Comparison of ENCODE assay signal across 8 mouse cellular contexts in the genomic region with DNA sequence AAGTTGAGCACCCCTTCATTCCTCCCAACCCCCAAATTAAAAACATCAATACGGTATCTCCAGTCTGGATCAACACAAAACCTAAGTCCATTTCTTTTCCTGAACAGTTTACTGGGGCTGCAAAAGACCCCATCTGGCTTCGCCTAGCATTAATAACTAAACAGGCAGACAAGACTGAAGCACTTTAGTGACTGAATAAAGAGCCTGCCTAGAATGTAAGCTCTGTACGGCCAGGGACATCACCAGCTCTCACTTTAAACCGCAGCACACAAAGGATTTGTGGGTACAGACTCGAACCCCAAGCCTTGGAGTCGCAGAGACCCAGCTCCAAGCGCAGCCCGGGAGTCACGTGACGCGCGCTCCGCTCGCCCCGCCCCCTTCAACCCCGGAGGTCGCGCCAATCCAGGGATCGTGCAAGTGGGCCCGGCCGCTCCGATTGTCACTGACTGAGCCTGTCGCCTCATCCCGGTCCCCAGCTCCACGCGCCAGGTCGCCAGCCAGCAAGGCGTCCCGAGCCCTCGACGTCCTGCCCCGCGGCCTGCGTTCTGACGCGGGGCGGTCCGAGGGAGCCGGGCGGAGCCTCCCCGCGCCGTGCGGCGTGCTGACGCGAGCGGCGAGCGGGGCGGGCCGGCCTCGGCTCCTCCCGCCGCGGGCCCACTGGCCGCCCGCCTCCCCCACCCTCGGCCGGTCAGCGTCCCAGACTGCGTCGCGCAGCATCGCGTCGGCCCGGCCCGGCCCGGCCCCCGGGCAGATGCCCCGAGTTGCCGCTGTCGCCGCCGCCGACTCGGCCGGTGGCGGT. TPM values are rescaled to one million over a fixed set of nuclear protein-coding genes. Genes with fewer than 3 reads are reported as not detected.
DNase-seq lines count a peak whose midpoint lies in the region; ATAC-seq lines count a peak whose summit lies in the region.

A gene (plus strand): TSS at position 646 of the 799 bp plus-strand sequence.

- H3K36me3 ChIP-seq in hindbrain, embryonic 14.5 days (replicated peaks; ENCODE audit: control insufficient read depth, insufficient read depth), result no peaks in the 10 kb centered on the region

- H3K9ac ChIP-seq in hindbrain, embryonic 14.5 days, result peak within 1 kb of the TSS; percentile 78

- no peaks in the 10 kb centered on the region for H3K9me3 ChIP-seq in hindbrain, embryonic 14.5 days (ENCODE audit: control insufficient read depth, low read length)

- peak within 1 kb of the TSS; percentile 72 for H3K4me3 ChIP-seq in hindbrain, embryonic 14.5 days (replicated peaks; ENCODE audit: low read length)

- H3K27ac ChIP-seq in hindbrain, embryonic 14.5 days, result peak within 1 kb of the TSS; percentile 96

- WGBS in hindbrain, embryonic 14.5 days, result 1% methylated on average over 65 of the region's 80 CpGs

- peak within 1 kb of the TSS; percentile 85 for H3K4me2 ChIP-seq in hindbrain, embryonic 14.5 days (replicated peaks)

- DNase-seq in T-cell, adult 2 months (ENCODE audit: low spot score), result peak; percentile 76
- DNase-seq in cerebellum, postnatal 25 days, result peak; percentile 92 to 95
- peak; percentile 82 to 85 for DNase-seq in frontal cortex, postnatal 36 days (ENCODE audit: low spot score in 2 of 2)
- peak; percentile 87 for DNase-seq in hindbrain, embryonic 14.5 days (ENCODE audit: low spot score)
- DNase-seq in layer of hippocampus, postnatal 36 days, result peak; percentile 87 to 89
- peak; percentile 87 for DNase-seq in lung, postnatal 25 days (ENCODE audit: low spot score)
- DNase-seq in retina, adult 2 months (ENCODE audit: low read depth, low spot score), result peak; percentile 76
- DNase-seq in thymus, postnatal 25 days, result peak; percentile 89

- ATAC-seq in hindbrain, embryonic 14.5 days (ENCODE audit: low FRiP score), result peak; percentile 98

- peaks cover 16% of the 10 kb centered on the region for H3K4me1 ChIP-seq in hindbrain, embryonic 14.5 days (replicated peaks; ENCODE audit: control insufficient read depth, insufficient read depth, low read length)

- no peaks in the 10 kb centered on the region for H3K27me3 ChIP-seq in hindbrain, embryonic 14.5 days (ENCODE audit: control insufficient read depth, insufficient read depth, low read length)

RNA-seq across cellular contexts. Expression of the gene that starts here (rescaled TPM):
- 16.5 and 17.3 TPM in 2 replicates for polyA plus RNA-seq in hindbrain, embryonic 14.5 days (2014; fragmentation: Nextera tagmentation; extraction: Ambion mirVana)
- 10 to 100 TPM; 45.8 to 48.4 TPM for total RNA-seq in layer of hippocampus, postnatal 36 days (2021)

Comparison
In these comparisons a context has a peak if more than half of its experiments do, and no peak if none do; other contexts are left out.
1. Peak in every context shown above with its lines: DNase-seq, ATAC-seq, H3K4me3 ChIP-seq and H3K27ac ChIP-seq.